Mouse (Mus musculus) stomach, postnatal 0 days (tissue): ENCODE results near the gene Fam104a.

ENCODE experiments used
- CTCF ChIP-seq: IDR thresholded peaks from 2 replicates; pipeline ENCODE4 v1.5.1; 2016; ENCODE audit warnings: antibody characterized with exemption, low read depth, mild to moderate bottlenecking, moderate library complexity
- EP300 ChIP-seq: optimal IDR thresholded peaks from 2 replicates; pipeline ENCODE3; 2016; ENCODE audit warnings: antibody characterized with exemption

DNA sequence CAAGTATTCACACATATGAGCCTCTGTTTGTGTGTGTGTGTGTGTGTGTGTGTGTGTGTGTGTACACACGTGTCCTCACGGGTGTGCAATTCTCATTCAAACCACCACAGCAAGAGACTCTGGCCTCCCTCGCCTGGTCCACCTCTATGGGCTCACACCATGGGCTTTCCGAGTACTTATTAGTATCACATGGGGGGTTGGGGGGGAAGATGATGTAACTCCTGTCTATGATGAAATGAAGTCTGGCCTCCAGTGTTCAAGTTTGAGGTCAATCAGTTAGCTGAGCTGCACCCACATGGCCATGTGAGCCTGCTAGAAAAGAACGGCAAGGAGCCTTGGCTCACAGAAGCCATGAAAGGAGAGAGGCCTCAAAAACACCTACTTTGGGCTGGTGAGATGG lies 50.6 kb downstream of the Fam104a start:
- TF ChIP-seq CTCF (no peak), EP300 (no peak)
